Mouse (Mus musculus): ENCODE data around the gene Plekhb1. TPM values are rescaled to one million over a fixed set of nuclear protein-coding genes. Genes with fewer than 3 reads are reported as not detected.
A peak's percentile ranks its signal among the peaks of the same experiment; 100 is the strongest.

Plekhb1 gene
- polyA plus RNA-seq, 1 experiment from 2014 or later, result 4.1 TPM

GRCm38 (mm10) chr7:100663729-100664304, 1.6 kb upstream of the Plekhb1 start:
- no peaks in the 10 kb centered on the region for H3K27me3 ChIP-seq (ENCODE audit: control insufficient read depth, insufficient read depth, low read length)
- 61% methylated on average over 11 of the region's 11 CpGs for WGBS
- H3K4me2 ChIP-seq (ENCODE audit: low read depth, low read length, severe bottlenecking), result no peak overlapping the region
- no peaks in the 10 kb centered on the region for H3K36me3 ChIP-seq (ENCODE audit: control insufficient read depth, insufficient read depth, low read length)
- no peak overlapping the region for H3K27ac ChIP-seq (ENCODE audit: low read depth, low read length)
- ATAC-seq (replicated peaks; ENCODE audit: low FRiP score) (no peak; the same call in 1 of the 2 replicates), DNase-seq (ENCODE audit: low spot score) (peak; percentile 46)
- H3K4me1 ChIP-seq (replicated peaks; ENCODE audit: control insufficient read depth, insufficient read depth, low read length), result no peaks in the 10 kb centered on the region; the same call in 1 of the 2 replicates
- H3K4me3 ChIP-seq (ENCODE audit: low read depth, low read length), result no peak overlapping the region
- no peak overlapping the region for H3K9ac ChIP-seq (ENCODE audit: low read length)
- H3K9me3 ChIP-seq (ENCODE audit: control insufficient read depth, low read length), result no peaks in the 10 kb centered on the region

GRCm38 (mm10) chr7:100663190-100663589, 976 bp upstream of the Plekhb1 start:
- no peak overlapping the region for H3K4me3 ChIP-seq (ENCODE audit: low read depth, low read length)
- ATAC-seq (replicated peaks; ENCODE audit: low FRiP score), result peak; percentile 83
- WGBS, result 1% methylated on average over 13 of the region's 13 CpGs
- peaks cover 1% of the 10 kb centered on the region; the same call in 1 of the 2 replicates for H3K4me1 ChIP-seq (replicated peaks; ENCODE audit: control insufficient read depth, insufficient read depth, low read length)
- 0 out of 2 replicates have a peak overlapping the region, but pooled peaks have one; percentile 12 for H3K4me2 ChIP-seq (ENCODE audit: low read depth, low read length, severe bottlenecking)
- no peak overlapping the region for H3K9ac ChIP-seq (ENCODE audit: low read length)
- no peaks in the 10 kb centered on the region for H3K9me3 ChIP-seq (ENCODE audit: control insufficient read depth, low read length)
- no peaks in the 10 kb centered on the region for H3K27me3 ChIP-seq (ENCODE audit: control insufficient read depth, insufficient read depth, low read length)
- DNase-seq (ENCODE audit: low spot score), result peak; percentile 92
- no peak overlapping the region for H3K27ac ChIP-seq (ENCODE audit: low read depth, low read length)
- no peaks in the 10 kb centered on the region for H3K36me3 ChIP-seq (ENCODE audit: control insufficient read depth, insufficient read depth, low read length)

DNA sequence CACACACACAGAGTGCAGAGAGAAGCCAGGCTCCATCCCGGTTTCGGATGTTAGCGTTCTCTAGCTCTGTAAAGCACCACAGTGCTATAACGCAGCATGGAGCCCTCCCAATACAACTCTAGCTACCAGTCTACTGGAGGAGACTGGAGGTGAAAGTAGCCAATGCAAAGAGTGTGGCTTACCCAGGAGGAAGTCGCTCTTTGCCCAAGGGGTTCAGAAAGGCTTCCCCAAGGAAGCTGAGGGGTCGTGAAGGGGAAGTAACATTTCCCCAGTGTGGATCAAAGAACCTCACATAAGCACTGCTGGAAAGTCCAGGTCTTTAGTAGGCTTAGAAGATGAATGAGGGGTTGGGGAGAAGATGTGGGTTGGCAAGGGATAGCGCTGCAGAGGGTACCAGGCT, 950 bp downstream of the Plekhb1 start:
- no peak overlapping the region for H3K9ac ChIP-seq (ENCODE audit: low read length)
- H3K4me1 ChIP-seq (replicated peaks; ENCODE audit: control insufficient read depth, insufficient read depth, low read length), result peaks cover 2% of the 10 kb centered on the region; the same call in 1 of the 2 replicates
- H3K27me3 ChIP-seq (ENCODE audit: control insufficient read depth, insufficient read depth, low read length), result no peaks in the 10 kb centered on the region
- ATAC-seq (replicated peaks; ENCODE audit: low FRiP score) (no peak), DNase-seq (ENCODE audit: low spot score) (no peak)
- no peaks in the 10 kb centered on the region for H3K9me3 ChIP-seq (ENCODE audit: control insufficient read depth, low read length)
- no peaks in the 10 kb centered on the region for H3K36me3 ChIP-seq (ENCODE audit: control insufficient read depth, insufficient read depth, low read length)
- H3K4me2 ChIP-seq (ENCODE audit: low read depth, low read length, severe bottlenecking), result no peak overlapping the region
- H3K4me3 ChIP-seq (ENCODE audit: low read depth, low read length), result no peak overlapping the region
- WGBS, result 90% methylated on average over 7 of the region's 7 CpGs
- no peak overlapping the region for H3K27ac ChIP-seq (ENCODE audit: low read depth, low read length)

- H3K9me3 ChIP-seq (ENCODE audit: control insufficient read depth, low read length), result no peaks in the 10 kb centered on the region
- peak overlapping the region; percentile 20; the same call in 1 of the 2 replicates for H3K9ac ChIP-seq (ENCODE audit: low read length)
- 31% methylated on average over 18 of the region's 18 CpGs for WGBS
- H3K27ac ChIP-seq (ENCODE audit: low read depth, low read length), result no peak overlapping the region
- H3K4me3 ChIP-seq (ENCODE audit: low read depth, low read length), result no peak overlapping the region
- no peaks in the 10 kb centered on the region for H3K36me3 ChIP-seq (ENCODE audit: control insufficient read depth, insufficient read depth, low read length)
- ATAC-seq (replicated peaks; ENCODE audit: low FRiP score), result no peak
- DNase-seq (ENCODE audit: low spot score), result peak; percentile 68
- peaks cover 12% of the 10 kb centered on the region for H3K4me1 ChIP-seq (replicated peaks; ENCODE audit: control insufficient read depth, insufficient read depth, low read length)
- H3K27me3 ChIP-seq (ENCODE audit: control insufficient read depth, insufficient read depth, low read length), result no peaks in the 10 kb centered on the region
- no peak overlapping the region for H3K4me2 ChIP-seq (ENCODE audit: low read depth, low read length, severe bottlenecking)
These were observed 4.1 kb downstream of the Plekhb1 start for GRCm38 (mm10) chr7:100658093-100658578.

GRCm38 (mm10) chr7:100656739-100657138, 5.5 kb downstream of the Plekhb1 start:
- 72% methylated on average over 5 of the region's 5 CpGs for WGBS
- peaks cover 12% of the 10 kb centered on the region for H3K4me1 ChIP-seq (replicated peaks; ENCODE audit: control insufficient read depth, insufficient read depth, low read length)
- no peaks in the 10 kb centered on the region for H3K27me3 ChIP-seq (ENCODE audit: control insufficient read depth, insufficient read depth, low read length)
- ATAC-seq (replicated peaks; ENCODE audit: low FRiP score), result no peak
- DNase-seq (ENCODE audit: low spot score), result no peak
- no peaks in the 10 kb centered on the region for H3K9me3 ChIP-seq (ENCODE audit: control insufficient read depth, low read length)
- no peak overlapping the region for H3K4me3 ChIP-seq (ENCODE audit: low read depth, low read length)
- no peak overlapping the region for H3K9ac ChIP-seq (ENCODE audit: low read length)
- H3K27ac ChIP-seq (ENCODE audit: low read depth, low read length), result no peak overlapping the region
- no peak overlapping the region for H3K4me2 ChIP-seq (ENCODE audit: low read depth, low read length, severe bottlenecking)
- H3K36me3 ChIP-seq (ENCODE audit: control insufficient read depth, insufficient read depth, low read length), result no peaks in the 10 kb centered on the region

- no peak overlapping the region for H3K4me2 ChIP-seq (ENCODE audit: low read depth, low read length, severe bottlenecking)
- H3K4me3 ChIP-seq (ENCODE audit: low read depth, low read length), result no peak overlapping the region
- no peaks in the 10 kb centered on the region for H3K27me3 ChIP-seq (ENCODE audit: control insufficient read depth, insufficient read depth, low read length)
- no peak overlapping the region for H3K9ac ChIP-seq (ENCODE audit: low read length)
- no peak for DNase-seq (ENCODE audit: low spot score)
- no peaks in the 10 kb centered on the region for H3K9me3 ChIP-seq (ENCODE audit: control insufficient read depth, low read length)
- peak overlapping the region; percentile 50; the same call in 1 of the 2 replicates for H3K27ac ChIP-seq (ENCODE audit: low read depth, low read length)
- WGBS, result 88% methylated on average over 8 of the region's 8 CpGs
- H3K4me1 ChIP-seq (replicated peaks; ENCODE audit: control insufficient read depth, insufficient read depth, low read length), result peaks cover 12% of the 10 kb centered on the region
- H3K36me3 ChIP-seq (ENCODE audit: control insufficient read depth, insufficient read depth, low read length), result no peaks in the 10 kb centered on the region
- ATAC-seq (replicated peaks; ENCODE audit: low FRiP score), result no peak
These were observed 7.8 kb downstream of the Plekhb1 start for GRCm38 (mm10) chr7:100654441-100654840.

GRCm38 (mm10) chr7:100653480-100654266, 8.5 kb downstream of the Plekhb1 start:
- WGBS, result 60% methylated on average over 9 of the region's 9 CpGs
- Histone ChIP-seq H3K9ac (ENCODE audit: low read length) (no peak overlapping the region), H3K27ac (ENCODE audit: low read depth, low read length) (peak overlapping the region; percentile 50; the same call in 1 of the 2 replicates), H3K4me1 (replicated peaks; ENCODE audit: control insufficient read depth, insufficient read depth, low read length) (peaks cover 12% of the 10 kb centered on the region), H3K4me3 (ENCODE audit: low read depth, low read length) (no peak overlapping the region), H3K27me3 (ENCODE audit: control insufficient read depth, insufficient read depth, low read length) (no peaks in the 10 kb centered on the region), H3K9me3 (ENCODE audit: control insufficient read depth, low read length) (no peaks in the 10 kb centered on the region), H3K4me2 (ENCODE audit: low read depth, low read length, severe bottlenecking) (no peak overlapping the region), H3K36me3 (ENCODE audit: control insufficient read depth, insufficient read depth, low read length) (no peaks in the 10 kb centered on the region)
- DNase-seq (ENCODE audit: low spot score), result peak; percentile 74
- ATAC-seq (replicated peaks; ENCODE audit: low FRiP score), result peak; percentile 88

DNA sequence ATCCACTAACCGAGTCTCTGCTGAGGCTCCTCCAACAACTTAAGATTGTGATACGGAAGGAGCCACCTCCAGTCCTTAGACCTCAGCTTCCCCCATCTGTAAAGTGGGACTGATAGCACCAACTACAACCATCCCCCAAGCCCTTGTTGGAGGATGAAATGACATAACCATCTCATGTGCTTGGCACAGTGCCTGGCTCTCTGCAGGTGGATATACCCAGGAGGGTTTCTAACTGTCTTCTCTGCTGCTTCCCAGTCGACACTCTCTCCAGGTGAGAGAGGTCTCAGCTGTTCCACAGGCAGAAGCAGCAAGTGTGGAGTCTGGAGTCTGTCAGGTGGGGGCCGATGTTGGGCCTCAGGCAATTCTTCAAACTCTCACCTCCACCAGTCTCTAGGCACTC, 11.2 kb downstream of the Plekhb1 start:
- no peak overlapping the region for H3K9ac ChIP-seq (ENCODE audit: low read length)
- no peaks in the 10 kb centered on the region for H3K27me3 ChIP-seq (ENCODE audit: control insufficient read depth, insufficient read depth, low read length)
- H3K4me3 ChIP-seq (ENCODE audit: low read depth, low read length), result no peak overlapping the region
- no peak for DNase-seq (ENCODE audit: low spot score)
- H3K4me1 ChIP-seq (replicated peaks; ENCODE audit: control insufficient read depth, insufficient read depth, low read length), result peaks cover 10% of the 10 kb centered on the region
- ATAC-seq (replicated peaks; ENCODE audit: low FRiP score), result no peak
- H3K36me3 ChIP-seq (ENCODE audit: control insufficient read depth, insufficient read depth, low read length), result no peaks in the 10 kb centered on the region
- no peak overlapping the region for H3K27ac ChIP-seq (ENCODE audit: low read depth, low read length)
- 80% methylated on average over 4 of the region's 4 CpGs for WGBS
- H3K9me3 ChIP-seq (ENCODE audit: control insufficient read depth, low read length), result no peaks in the 10 kb centered on the region
- H3K4me2 ChIP-seq (ENCODE audit: low read depth, low read length, severe bottlenecking), result no peak overlapping the region

Data from forebrain, embryonic 11.5 days (tissue).